Mouse (Mus musculus) frontal cortex, postnatal 36 days (tissue): ENCODE results near the gene Surf2.

ENCODE experiments used
- DNase-seq, 2 experiments: peaks; one replicate each; pipeline ENCODE4 v3.0.0; 2022; ENCODE audit warnings: low spot score in 2 of 2

The Surf2 gene

GRCm38 (mm10) chr2:26960756-26961155 lies 44.6 kb downstream of the Surf2 start:
- DNase-seq, result no peak

GRCm38 (mm10) chr2:26963923-26964723 lies 48.0 kb downstream of the Surf2 start, which contains the start of gene Rexo4:
TSS of gene Rexo4 (minus strand) at chr2:26964386.
- peak; percentile 97 for DNase-seq

- DNase-seq, result no peak
These were observed 48.7 kb downstream of the Surf2 start for GRCm38 (mm10) chr2:26964724-26965370.

- no peak for DNase-seq
These were observed 51.1 kb downstream of the Surf2 start for GRCm38 (mm10) chr2:26967262-26967661.
